Mouse (Mus musculus) testis, adult 2 months (tissue): ENCODE measurements at regions not wholly inside any gene's neighbourhood (a gene's known extent, or its start where the extent isn't known, plus 50 kb on each side); places are given as distances from the start of the nearest gene placed in this dataset.

Experiments
- CTCF ChIP-seq: fragments of 200-500 bp; IDR thresholded peaks from 2 replicates; pipeline ENCODE4 v1.5.1; 2012; ENCODE audit warnings: low read depth, mild to moderate bottlenecking, inconsistent platforms, low read length, moderate library complexity; ENCODE audit not compliant: control insufficient read depth, insufficient read depth, insufficient replicate concordance
- POLR2A ChIP-seq: fragments of 200-500 bp; IDR thresholded peaks from 2 replicates; pipeline ENCODE4 v1.6.1; 2012; ENCODE audit warnings: low read depth, mild to moderate bottlenecking, inconsistent platforms, low read length, moderate library complexity; ENCODE audit not compliant: control insufficient read depth

GRCm38 (mm10) chr15:68484789-68485188 lies 1984.1 kb upstream of the Lrrc6 start:
- TF ChIP-seq CTCF (no peak), POLR2A (no peak)
